Mouse (Mus musculus) left cerebral cortex, postnatal 4 days (tissue): ENCODE measurements at regions not wholly inside any gene's neighbourhood (a gene's known extent, or its start where the extent isn't known, plus 50 kb on each side); places are given as distances from the start of the nearest gene placed in this dataset.

ENCODE experiments used
- DNase-seq: peaks from one replicate; pipeline ENCODE4 v3.0.0-alpha.2; 2022
- intact Hi-C: fragments of 180-260 bp; cut with DNase I; formaldehyde crosslinking; loops from one replicate; pipeline ENCODE4 v1.15.1; 2025

- intact Hi-C loops, result no loop called here
- DNase-seq, result no peak
These were observed 216.4 kb downstream of the Lmx1a start for GRCm38 (mm10) chr1:167905424-167905823.

DNA sequence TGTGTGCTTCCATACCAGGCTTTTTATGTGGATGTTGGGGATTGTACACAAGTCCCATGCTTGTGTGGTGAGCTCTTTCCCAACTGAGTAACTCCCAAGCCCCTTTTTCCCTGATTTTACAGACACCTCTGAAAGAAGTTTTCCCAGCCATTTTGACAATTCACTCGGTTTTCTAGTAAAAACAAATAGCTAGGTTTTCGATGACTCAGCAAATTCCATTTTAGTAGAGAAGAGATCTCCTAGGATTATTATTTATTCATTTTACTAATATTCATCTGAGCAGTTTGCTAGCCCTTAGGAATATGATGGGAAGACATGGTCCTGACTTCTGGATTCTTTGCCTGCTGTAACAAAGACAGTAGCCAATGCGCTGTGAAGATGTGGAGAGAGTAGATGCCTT is 223.0 kb downstream of the Lmx1a start:
- DNase-seq, result no peak

GRCm38 (mm10) chr1:167914982-167915561 is 226.0 kb downstream of the Lmx1a start:
- DNase-seq, result peak; percentile 92
- intact Hi-C loops, result no loop called here

More for the DNA sequence above, 223.0 kb downstream of the Lmx1a start:
- intact Hi-C loops, result no loop called here

GRCm38 (mm10) chr1:167915578-167916275 is 226.7 kb downstream of the Lmx1a start:
- DNase-seq, result no peak
- intact Hi-C loops, result no loop called here

- no peak for DNase-seq
- intact Hi-C loops, result loop anchor here (10.0 kb wide), 1 partner anchor 508 kb away; no protein-coding TSS in a partner anchor
These were observed 233.9 kb downstream of the Lmx1a start for GRCm38 (mm10) chr1:167922917-167923316.

- peak; percentile 81 for DNase-seq
- intact Hi-C loops, result loop anchor here (10.0 kb wide), 1 partner anchor 513 kb away; no protein-coding TSS in a partner anchor
These were observed 239.0 kb downstream of the Lmx1a start for GRCm38 (mm10) chr1:167928060-167928467.

- DNase-seq, result peak; percentile 59
These were observed 240.8 kb downstream of the Lmx1a start for GRCm38 (mm10) chr1:167929729-167930341.

DNA sequence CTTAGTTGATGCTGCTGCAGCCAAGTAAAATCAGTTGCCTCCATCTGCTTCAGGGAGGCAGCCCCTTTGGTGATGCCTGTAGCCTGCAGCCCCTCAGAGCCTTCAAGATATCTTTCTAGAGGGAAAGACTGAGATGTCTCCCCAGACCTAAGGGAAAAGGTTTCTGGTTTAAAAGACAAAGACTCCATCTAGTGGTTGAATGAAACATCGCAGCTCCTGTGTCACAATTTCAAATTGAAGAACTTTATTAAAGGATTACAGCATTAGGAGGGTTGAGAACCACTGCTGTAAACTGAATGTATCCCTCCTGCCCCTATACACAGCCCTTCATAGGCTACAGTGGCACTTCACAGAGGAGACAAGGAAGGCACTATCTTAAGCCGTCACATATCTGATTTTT is 243.1 kb downstream of the Lmx1a start:
- intact Hi-C loops, result no loop called here
- DNase-seq, result peak; percentile 26

More at GRCm38 (mm10) chr1:167929729-167930341, 240.8 kb downstream of the Lmx1a start:
- intact Hi-C loops, result loop anchor here (10.0 kb wide), 1 partner anchor 515 kb away; no protein-coding TSS in a partner anchor

DNA sequence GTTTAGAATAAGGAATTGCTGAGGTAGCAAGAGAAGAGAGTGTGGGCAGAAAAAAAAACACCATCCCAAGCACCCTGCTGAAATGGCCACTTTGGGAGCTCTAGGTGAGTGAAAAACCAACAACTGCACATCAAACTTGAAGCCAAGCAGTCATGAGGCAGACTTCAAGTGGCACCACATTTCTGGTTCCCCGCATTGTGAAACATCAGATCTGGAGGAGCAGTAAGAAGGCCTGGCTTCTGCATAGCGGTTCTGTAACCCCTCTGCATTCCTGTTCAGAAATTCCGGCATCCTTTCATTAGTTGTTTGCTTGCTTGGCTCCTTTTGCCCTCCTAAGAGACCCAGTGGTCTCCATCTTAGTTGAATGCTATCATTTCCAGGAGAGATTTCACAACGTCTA is 247.7 kb downstream of the Lmx1a start:
- intact Hi-C loops, result no loop called here
- DNase-seq, result no peak

DNA sequence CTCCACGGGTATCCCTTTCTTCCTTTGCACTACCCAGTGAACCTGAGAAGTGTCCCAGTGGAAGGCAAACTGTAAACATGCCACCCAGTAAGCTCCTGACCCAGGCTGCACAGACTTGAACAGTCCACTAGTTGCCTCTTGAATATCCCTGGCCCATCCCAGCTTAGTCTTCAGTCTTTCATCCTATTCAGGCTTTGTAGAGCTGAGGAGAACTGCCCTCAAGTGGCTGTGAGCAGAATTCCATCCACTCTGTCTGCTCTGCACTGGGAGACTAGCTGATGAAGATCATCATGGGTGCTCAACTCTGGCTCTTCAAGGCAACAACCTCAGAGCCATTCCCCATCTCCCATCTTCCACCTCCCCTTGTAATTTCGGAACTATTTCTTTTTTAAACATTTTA is 249.1 kb downstream of the Lmx1a start:
- DNase-seq, result no peak
- intact Hi-C loops, result no loop called here

DNA sequence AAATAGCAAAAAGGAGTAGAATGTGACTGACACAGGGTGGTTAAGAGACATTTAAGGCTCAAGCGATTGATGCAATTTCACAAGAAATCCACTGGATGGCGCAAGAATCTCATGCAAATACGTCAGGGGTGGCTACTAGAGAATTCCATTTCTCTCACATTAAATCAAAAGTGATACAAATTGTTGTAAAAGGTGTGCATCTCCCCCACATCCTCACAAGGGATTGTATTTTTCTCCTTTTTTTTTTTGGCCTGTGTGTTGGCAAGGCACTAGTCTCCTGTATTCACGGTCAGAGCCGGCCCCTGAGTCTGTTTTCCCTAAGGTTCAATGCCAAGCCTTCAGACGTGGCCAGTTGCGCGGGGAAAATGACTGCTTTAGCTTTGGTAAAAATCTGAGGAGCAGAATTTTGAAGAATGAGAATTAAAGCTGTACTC is 253.0 kb downstream of the Lmx1a start:
- no peak for DNase-seq
- intact Hi-C loops, result loop anchor here (5.0 to 10.0 kb wide), 5 partner anchors 123 to 1515 kb away; no protein-coding TSS in a partner anchor

GRCm38 (mm10) chr1:167943121-167943520 is 254.1 kb downstream of the Lmx1a start:
- DNase-seq, result no peak
- intact Hi-C loops, result loop anchor here (5.0 to 10.0 kb wide), 5 partner anchors 122 to 1514 kb away; no protein-coding TSS in a partner anchor

DNA sequence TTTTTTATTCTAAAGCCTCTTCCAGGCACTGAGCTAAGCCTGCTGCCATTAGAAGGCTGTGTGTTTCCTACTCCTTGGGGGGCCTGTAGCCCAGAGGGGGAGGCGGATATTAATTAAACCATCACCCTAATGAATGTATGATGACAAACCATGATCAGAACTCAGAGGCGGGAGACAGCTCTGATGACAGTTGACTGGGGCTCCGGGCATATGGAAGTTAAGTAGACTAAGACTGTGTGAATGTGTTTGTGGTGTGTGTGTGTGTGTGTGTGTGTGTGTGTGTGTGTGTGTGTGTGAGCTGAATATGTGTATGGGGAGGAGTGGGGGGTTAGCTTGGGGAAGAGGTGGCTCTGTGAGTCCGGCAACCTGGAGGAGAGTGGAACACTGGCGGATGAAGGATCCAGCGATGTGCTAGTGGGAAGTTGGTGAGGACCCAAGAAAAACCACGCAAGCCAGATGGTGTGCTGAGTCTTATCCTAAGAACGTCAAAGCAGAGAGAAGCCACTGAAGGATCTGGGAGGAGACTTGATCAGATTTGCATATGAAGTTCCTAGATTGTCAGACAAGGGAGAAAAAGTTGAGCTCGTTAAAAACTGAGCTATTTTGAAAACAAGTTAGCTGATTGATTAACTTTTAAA is 256.7 kb downstream of the Lmx1a start:
- intact Hi-C loops, result loop anchor here (10.0 kb wide), 3 partner anchors 119 to 479 kb away; no protein-coding TSS in a partner anchor
- DNase-seq, result peak; percentile 24

GRCm38 (mm10) chr1:167947866-167948265 is 258.8 kb downstream of the Lmx1a start:
- DNase-seq, result no peak
- intact Hi-C loops, result loop anchor here (10.0 kb wide), 3 partner anchors 117 to 477 kb away; no protein-coding TSS in a partner anchor

- intact Hi-C loops, result no loop called here
- DNase-seq, result no peak
These were observed 262.7 kb downstream of the Lmx1a start for GRCm38 (mm10) chr1:167951717-167952116.

GRCm38 (mm10) chr1:167958531-167958930 is 269.5 kb downstream of the Lmx1a start:
- intact Hi-C loops, result no loop called here
- DNase-seq, result no peak

GRCm38 (mm10) chr1:167969545-167969944 is 280.5 kb downstream of the Lmx1a start:
- intact Hi-C loops, result no loop called here
- DNase-seq, result no peak

GRCm38 (mm10) chr1:167969985-167970384 is 280.9 kb downstream of the Lmx1a start:
- DNase-seq, result no peak
- intact Hi-C loops, result no loop called here

- intact Hi-C loops, result no loop called here
- DNase-seq, result no peak
These were observed 287.7 kb downstream of the Lmx1a start for GRCm38 (mm10) chr1:167976708-167977107.

DNA sequence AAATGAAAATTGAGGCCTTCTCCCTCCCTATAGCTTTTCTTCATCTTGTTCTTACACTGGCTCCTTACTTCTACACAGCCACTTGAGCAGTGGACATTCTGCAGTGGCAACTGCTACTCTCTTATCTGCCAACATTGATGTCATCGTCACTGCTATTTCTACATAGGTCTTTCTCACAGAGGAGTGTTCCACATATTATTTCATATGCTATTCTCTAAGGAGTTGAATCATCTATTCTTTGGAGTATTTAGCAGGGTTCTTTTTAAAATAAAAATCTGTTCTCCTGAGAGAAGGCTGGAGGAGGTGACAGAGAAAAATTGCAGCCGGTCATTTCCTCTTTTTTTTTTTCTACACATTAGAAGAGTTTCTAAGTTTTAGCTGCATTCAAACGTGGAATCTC is 290.1 kb downstream of the Lmx1a start:
- intact Hi-C loops, result no loop called here
- DNase-seq, result no peak

DNA sequence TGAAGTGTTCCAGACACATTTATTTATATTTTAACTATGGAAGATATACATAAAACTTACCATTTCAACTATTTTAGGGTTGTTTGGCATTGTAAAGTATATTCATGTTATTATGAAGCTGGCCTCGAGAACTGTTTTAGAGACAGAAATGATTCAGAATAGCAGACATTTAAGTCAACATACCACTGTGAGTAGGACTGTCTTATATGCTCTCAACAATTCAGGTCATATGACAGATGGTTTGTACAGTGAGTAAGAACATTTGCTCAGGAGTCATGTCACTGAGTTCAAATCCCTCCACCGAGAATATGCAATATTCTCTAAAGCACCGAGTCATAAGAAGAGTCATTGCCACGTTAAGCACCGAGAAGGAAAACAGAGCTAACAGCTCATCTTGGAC is 290.6 kb downstream of the Lmx1a start:
- DNase-seq, result no peak
- intact Hi-C loops, result no loop called here
